Mouse (Mus musculus) stomach, embryonic 16.5 days (tissue): Measurements from ENCODE around the gene Lamp3. TPM values are rescaled to one million over a fixed set of nuclear protein-coding genes. Genes with fewer than 3 reads are reported as not detected.
"Not testable (repeated sequence)": the region's sequence is repeated elsewhere in the genome, so short reads cannot be mapped to it uniquely, and the experiment has no call there.

ENCODE experiments used
- ATAC-seq: fragments of 200-750 bp; cut with Nextera tagmentation; 2 replicates; pipeline ENCODE4 v1.8.0; 2017; ENCODE audit warnings: moderate number of reproducible peaks, moderate TSS enrichment; ENCODE audit not compliant: insufficient read depth, low FRiP score
- H3K27ac ChIP-seq: fragments of 300-500 bp; sonication (generic); 2 replicates; pipeline ENCODE4 v1.5.1; 2014; ENCODE audit warnings: low read length
- H3K27me3 ChIP-seq: fragments of 300-500 bp; sonication (generic); 2 replicates; pipeline ENCODE4 v1.6.1; 2014; ENCODE audit warnings: low read length, control low read depth, mixed read lengths; ENCODE audit not compliant: control insufficient read depth, insufficient read depth
- H3K36me3 ChIP-seq: fragments of 300-500 bp; sonication (generic); 2 replicates; pipeline ENCODE4 v1.6.1; 2014; ENCODE audit warnings: low read length; ENCODE audit not compliant: control insufficient read depth, insufficient read depth
- H3K4me1 ChIP-seq: fragments of 300-500 bp; sonication (generic); 2 replicates; pipeline ENCODE4 v1.6.1; 2014; ENCODE audit warnings: low read length, control low read depth, mixed read lengths; ENCODE audit not compliant: control insufficient read depth, insufficient read depth
- H3K4me2 ChIP-seq: fragments of 300-500 bp; sonication (generic); 2 replicates; pipeline ENCODE4 v1.6.1; 2014; ENCODE audit warnings: low read depth, low read length, mixed read lengths
- H3K4me3 ChIP-seq: fragments of 300-500 bp; sonication (generic); replicated peaks from 2 replicates; pipeline ENCODE4 v1.5.1; 2014; ENCODE audit warnings: mild to moderate bottlenecking, low read length
- H3K9ac ChIP-seq: fragments of 300-500 bp; sonication (generic); 2 replicates; pipeline ENCODE4 v1.6.1; 2014; ENCODE audit warnings: low read length
- H3K9me3 ChIP-seq: fragments of 300-500 bp; sonication (generic); replicated peaks from 2 replicates; pipeline ENCODE4 v1.6.1; 2016; ENCODE audit warnings: low read length, control low read depth; ENCODE audit not compliant: control insufficient read depth
- WGBS: fragments of 180-500 bp; shearing (Covaris S2); extraction: QIAGEN DNeasy Blood & Tissue Kit; methylation state at CpG from one replicate; pipeline ENCODE4 v1.1.7; 2014; 5-methylcytosine and 5-hydroxymethylcytosine counted together
- polyA plus RNA-seq: library from polyadenylated mRNA; unstranded; fragments of >200 nt; fragmentation: Nextera tagmentation; extraction: Ambion mirVana; gene quantifications from 2 replicates; pipeline ENCODE4 v1.2.1, GENCODE M21; 2015

Gene Lamp3
- 0.04 and 0.14 TPM in 2 replicates for polyA plus RNA-seq

DNA sequence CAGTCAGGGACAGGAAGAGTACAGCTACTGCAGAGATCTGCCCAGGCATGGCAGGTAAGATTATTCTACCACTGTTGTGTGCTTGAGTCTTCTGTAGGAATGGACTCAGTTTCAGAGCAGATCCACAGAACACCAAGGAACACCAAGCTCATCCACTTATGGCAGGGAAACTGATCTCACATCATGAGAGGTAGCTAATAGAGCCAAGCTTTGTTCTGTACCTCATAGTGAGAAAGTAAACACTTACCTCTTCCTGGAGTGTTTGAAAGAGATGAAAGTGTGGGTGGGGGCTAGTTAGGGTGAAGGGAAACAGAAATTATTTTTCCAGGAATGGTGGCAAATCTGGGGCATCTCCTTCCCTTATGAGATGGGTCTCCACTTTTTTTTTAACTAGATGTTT, at the start of gene Lamp3:
TSS of gene Lamp3 (minus strand) at position 160 of the 400 bp plus-strand sequence.
- Histone ChIP-seq H3K36me3 (no peaks in the 10 kb centered on the region), H3K4me2 (no peak within 1 kb of the TSS), H3K27ac (no peak within 1 kb of the TSS), H3K4me3 (no peak within 1 kb of the TSS), H3K4me1 (no peaks in the 10 kb centered on the region), H3K27me3 (no peaks in the 10 kb centered on the region), H3K9me3 (no peaks in the 10 kb centered on the region), H3K9ac (no peak within 1 kb of the TSS)
- no peak for ATAC-seq

DNA sequence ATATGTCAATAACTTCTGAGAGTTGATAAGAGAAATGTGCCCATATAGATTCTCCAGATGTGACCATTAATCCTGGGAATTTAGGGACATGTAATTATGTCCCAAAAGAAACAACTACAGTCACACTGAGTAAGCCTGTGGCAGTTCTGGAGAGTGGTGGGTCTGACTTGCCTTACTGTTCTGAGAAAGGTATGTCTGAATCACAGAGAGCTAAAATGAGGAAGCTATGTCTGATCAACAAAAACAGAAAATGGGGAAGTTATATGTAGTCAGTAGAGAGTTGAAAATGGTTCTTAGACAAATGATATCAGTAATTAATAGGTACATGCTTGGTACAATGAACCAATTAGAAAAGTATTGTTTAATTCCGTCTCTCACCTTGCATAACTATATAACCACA, 26.7 kb upstream of the Lamp3 start:
- H3K9ac ChIP-seq, result no peak overlapping the region
- 86% methylated on average over 1 of the region's 1 CpGs for WGBS
- no peaks in the 10 kb centered on the region for H3K9me3 ChIP-seq
- no peaks in the 10 kb centered on the region for H3K36me3 ChIP-seq
- ATAC-seq, result no peak
- H3K27ac ChIP-seq, result no peak overlapping the region
- no peak overlapping the region for H3K4me3 ChIP-seq
- H3K4me2 ChIP-seq, result no peak overlapping the region
- H3K4me1 ChIP-seq, result no peaks in the 10 kb centered on the region
- H3K27me3 ChIP-seq, result no peaks in the 10 kb centered on the region

DNA sequence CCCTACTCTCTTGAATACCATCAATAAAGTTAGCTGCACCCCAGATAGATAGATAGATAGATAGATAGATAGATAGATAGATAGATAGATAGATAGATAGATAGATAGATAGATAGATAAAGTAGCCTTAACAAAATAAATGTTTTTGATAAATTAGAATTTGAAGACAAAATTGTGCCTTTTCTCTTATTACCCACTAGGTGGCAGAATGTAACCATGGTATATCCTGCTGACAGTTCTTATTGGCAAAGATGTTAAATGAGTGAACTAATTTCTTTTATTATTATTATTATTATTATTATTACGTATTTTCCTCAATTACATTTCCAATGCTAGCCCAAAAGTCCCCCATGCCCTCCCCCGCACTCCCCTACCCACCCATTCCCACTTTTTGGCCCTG, 18.0 kb upstream of the Lamp3 start:
- H3K4me1 ChIP-seq, H3K36me3 ChIP-seq, H3K27ac ChIP-seq, H3K27me3 ChIP-seq, ATAC-seq, H3K9me3 ChIP-seq, H3K9ac ChIP-seq, H3K4me3 ChIP-seq, H3K4me2 ChIP-seq: not testable (repeated sequence)
- 31% methylated on average over 2 of the region's 2 CpGs for WGBS

DNA sequence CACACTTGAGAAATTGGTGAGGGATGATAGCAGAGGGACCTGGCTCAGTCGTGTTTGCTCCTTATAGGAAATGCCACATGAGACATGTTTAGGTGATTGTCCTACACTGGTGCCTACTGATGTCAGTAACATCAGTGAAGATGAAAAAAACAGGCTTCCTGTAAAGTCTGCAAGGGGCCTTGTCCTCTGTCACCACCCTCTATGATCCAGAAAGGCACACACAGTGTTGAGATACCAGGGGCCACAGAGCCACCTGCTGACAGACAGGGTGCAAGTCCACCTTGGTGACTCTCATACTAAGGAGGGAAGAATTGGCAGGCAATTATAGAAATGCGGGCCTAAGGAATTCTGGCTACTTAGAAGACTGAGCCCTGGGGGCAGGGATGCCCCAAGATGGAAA, 14.8 kb upstream of the Lamp3 start:
- Histone ChIP-seq H3K9me3 (no peaks in the 10 kb centered on the region), H3K36me3 (no peaks in the 10 kb centered on the region), H3K4me1 (no peaks in the 10 kb centered on the region), H3K27me3 (no peaks in the 10 kb centered on the region), H3K9ac (no peak overlapping the region), H3K4me3 (no peak overlapping the region), H3K27ac (no peak overlapping the region), H3K4me2 (no peak overlapping the region)
- ATAC-seq, result no peak
- 48% methylated on average over 2 of the region's 2 CpGs for WGBS

DNA sequence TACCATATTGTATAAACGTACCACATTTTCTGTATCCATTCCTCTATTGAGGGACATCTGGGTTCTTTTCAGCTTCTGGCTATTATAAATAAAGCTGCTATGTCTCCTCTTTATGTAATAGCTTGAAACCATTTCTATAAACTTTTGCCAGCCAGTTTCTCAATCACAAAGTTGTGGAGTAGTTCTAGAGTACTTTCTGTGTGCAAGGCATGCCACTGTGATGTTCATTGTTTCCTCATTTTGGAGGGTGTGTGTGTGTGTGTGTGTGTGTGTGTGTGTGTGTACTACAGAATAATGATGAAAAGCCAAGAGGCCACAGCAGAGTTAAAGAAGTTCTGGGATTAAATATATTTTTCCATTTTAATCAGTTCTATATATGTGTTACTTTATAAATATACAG, 1.2 kb upstream of the Lamp3 start:
- no peak overlapping the region for H3K27ac ChIP-seq
- H3K9ac ChIP-seq, result no peak overlapping the region
- ATAC-seq, result no peak
- no peaks in the 10 kb centered on the region for H3K36me3 ChIP-seq
- H3K27me3 ChIP-seq, result no peaks in the 10 kb centered on the region
- H3K4me2 ChIP-seq, result no peak overlapping the region
- no peaks in the 10 kb centered on the region for H3K9me3 ChIP-seq
- no peak overlapping the region for H3K4me3 ChIP-seq
- WGBS, result 60% methylated on average over 1 of the region's 1 CpGs
- no peaks in the 10 kb centered on the region for H3K4me1 ChIP-seq

DNA sequence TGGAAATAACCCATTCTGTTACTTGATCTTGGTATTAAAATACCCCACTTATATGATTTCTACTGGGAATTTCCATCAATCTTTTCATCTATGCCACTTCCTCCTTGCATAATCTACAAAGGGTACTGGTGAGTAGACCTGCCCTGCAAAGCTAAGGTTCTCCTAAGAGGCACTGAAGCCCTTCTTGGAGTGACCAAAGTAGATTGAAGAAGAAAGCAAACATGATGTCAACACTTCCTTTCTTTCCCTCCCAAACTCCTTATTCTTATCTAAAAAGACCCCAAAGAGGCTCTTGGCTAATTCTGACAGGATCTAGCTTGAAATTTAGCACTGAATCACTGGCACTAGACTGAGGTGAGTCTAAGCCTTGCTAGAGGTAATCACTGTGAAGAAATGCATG, 7.0 kb downstream of the Lamp3 start:
- Histone ChIP-seq H3K4me2 (no peak overlapping the region), H3K4me1 (no peaks in the 10 kb centered on the region), H3K36me3 (no peaks in the 10 kb centered on the region), H3K4me3 (no peak overlapping the region), H3K9me3 (no peaks in the 10 kb centered on the region), H3K27ac (no peak overlapping the region), H3K9ac (no peak overlapping the region), H3K27me3 (no peaks in the 10 kb centered on the region)
- no peak for ATAC-seq

GRCm38 (mm10) chr16:19670768-19671357, 35.3 kb downstream of the Lamp3 start:
- H3K4me1 ChIP-seq, result no peaks in the 10 kb centered on the region
- 74% methylated on average over 2 of the region's 2 CpGs for WGBS
- H3K9ac ChIP-seq, result no peak overlapping the region
- H3K36me3 ChIP-seq, result no peaks in the 10 kb centered on the region
- H3K4me2 ChIP-seq, result no peak overlapping the region
- H3K4me3 ChIP-seq, result no peak overlapping the region
- no peaks in the 10 kb centered on the region for H3K27me3 ChIP-seq
- no peaks in the 10 kb centered on the region for H3K9me3 ChIP-seq
- no peak overlapping the region for H3K27ac ChIP-seq
- ATAC-seq, result no peak

DNA sequence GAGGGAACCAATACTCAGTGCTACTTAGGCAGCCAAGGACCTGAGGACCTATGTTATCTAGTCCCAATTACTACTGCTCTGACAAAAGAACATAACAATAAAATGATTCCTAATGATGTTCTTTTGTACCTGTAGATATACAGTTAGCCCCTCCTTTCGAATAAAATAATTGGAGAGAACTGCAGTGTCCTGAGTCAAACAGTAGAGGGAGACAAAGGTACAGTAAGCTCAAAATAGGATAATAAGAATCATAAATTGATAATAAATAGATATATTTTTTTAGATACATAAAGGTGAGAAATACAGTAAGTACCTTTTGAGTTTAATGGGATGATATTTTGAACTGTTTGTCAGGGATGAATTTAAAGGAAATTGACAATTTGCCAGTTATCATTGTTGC, 39.9 kb downstream of the Lamp3 start:
- no peaks in the 10 kb centered on the region for H3K36me3 ChIP-seq
- no peaks in the 10 kb centered on the region for H3K4me1 ChIP-seq
- WGBS, result 60% methylated on average over 1 of the region's 1 CpGs
- no peak overlapping the region for H3K27ac ChIP-seq
- ATAC-seq, result no peak
- H3K9me3 ChIP-seq, result no peaks in the 10 kb centered on the region
- H3K4me2 ChIP-seq, result no peak overlapping the region
- no peak overlapping the region for H3K9ac ChIP-seq
- no peak overlapping the region for H3K4me3 ChIP-seq
- no peaks in the 10 kb centered on the region for H3K27me3 ChIP-seq

DNA sequence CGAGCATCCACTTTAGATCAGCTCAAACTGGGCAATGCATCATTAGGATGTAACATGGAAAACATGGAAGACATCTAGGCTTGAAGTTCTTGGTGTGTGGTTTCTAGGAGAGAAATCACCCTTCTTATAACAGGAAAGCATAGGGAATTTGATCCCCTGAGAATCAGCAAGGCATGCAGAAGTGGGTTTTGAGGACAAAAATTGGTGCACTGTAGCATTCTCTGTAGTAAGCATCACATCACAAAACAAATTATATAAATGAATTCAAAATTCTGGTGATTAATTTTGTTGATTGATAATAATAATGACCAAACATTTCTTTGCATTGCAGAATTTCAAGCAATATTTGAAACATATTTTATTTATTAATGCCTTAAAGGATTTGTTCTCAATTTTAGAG, 76.4 kb downstream of the Lamp3 start, which contains the start of gene Olfr171:
TSS of gene Olfr171 (minus strand) at position 101 of the 400 bp plus-strand sequence.
- Histone ChIP-seq H3K4me1 (no peaks in the 10 kb centered on the region), H3K4me3 (no peak within 1 kb of the TSS), H3K9ac (no peak within 1 kb of the TSS), H3K27me3 (no peaks in the 10 kb centered on the region), H3K9me3 (no peaks in the 10 kb centered on the region), H3K36me3 (no peaks in the 10 kb centered on the region), H3K4me2 (no peak within 1 kb of the TSS), H3K27ac (no peak within 1 kb of the TSS)
- no peak for ATAC-seq
- 81% methylated on average over 1 of the region's 1 CpGs for WGBS

- H3K27ac ChIP-seq, result not testable (repeated sequence)
- 89% methylated on average over 2 of the region's 2 CpGs for WGBS
These were observed 94.4 kb downstream of the Lamp3 start, which contains the start of gene Olfr170 for GRCm38 (mm10) chr16:19611782-19612181. Gene Olfr170, minus strand, starts transcription at chr16:19611882.

More at GRCm38 (mm10) chr16:19611782-19612181, 94.4 kb downstream of the Lamp3 start, which contains the start of gene Olfr170:
- H3K36me3 ChIP-seq, H3K4me3 ChIP-seq, ATAC-seq, H3K9me3 ChIP-seq, H3K9ac ChIP-seq, H3K4me2 ChIP-seq, H3K4me1 ChIP-seq, H3K27me3 ChIP-seq: not testable (repeated sequence)
